Mouse (Mus musculus) right cerebral cortex, postnatal 36 days (tissue): ENCODE data around the gene Pnmt.

Experiments used
- DNase-seq, 2 experiments: peaks; one replicate each; pipeline ENCODE4 v3.0.0; 2022; ENCODE audit warnings: low spot score in 2 of 2, mixed read lengths in 1 of 2

Pnmt gene

GRCm38 (mm10) chr11:98385638-98386585 is at the start of gene Pnmt:
Gene Pnmt (plus strand): TSS chr11:98386450.
- no peak for DNase-seq

- peak; percentile 74 to 77 for DNase-seq
Observed at GRCm38 (mm10) chr11:98338507-98338961, 47.7 kb upstream of the Pnmt start.

GRCm38 (mm10) chr11:98339071-98339501 is 47.2 kb upstream of the Pnmt start:
- no peak for DNase-seq

GRCm38 (mm10) chr11:98339679-98340287 is 46.5 kb upstream of the Pnmt start:
- DNase-seq: no peak

GRCm38 (mm10) chr11:98340597-98340996 is 45.7 kb upstream of the Pnmt start:
- no peak for DNase-seq

GRCm38 (mm10) chr11:98341174-98341573 is 45.1 kb upstream of the Pnmt start:
- DNase-seq: no peak

GRCm38 (mm10) chr11:98342000-98342945 is 44.0 kb upstream of the Pnmt start:
- DNase-seq: peak; percentile 90 to 93

GRCm38 (mm10) chr11:98345253-98345652 is 41.0 kb upstream of the Pnmt start:
- no peak for DNase-seq

- DNase-seq: no peak
Observed at GRCm38 (mm10) chr11:98346168-98346567, 40.1 kb upstream of the Pnmt start.

- no peak for DNase-seq
Observed at GRCm38 (mm10) chr11:98347385-98348082, 38.7 kb upstream of the Pnmt start.

- DNase-seq: peak in 1 of 2 experiments; percentile 71
Observed at GRCm38 (mm10) chr11:98348083-98348961, 37.9 kb upstream of the Pnmt start, which contains the start of gene Ppp1r1b. Gene Ppp1r1b (plus strand): TSS chr11:98348404.

- no peak for DNase-seq
Observed at GRCm38 (mm10) chr11:98349308-98349707, 36.9 kb upstream of the Pnmt start.

GRCm38 (mm10) chr11:98352272-98352990 is 33.8 kb upstream of the Pnmt start:
- no peak for DNase-seq

- peak in 1 of 2 experiments; percentile 47 for DNase-seq
Observed at GRCm38 (mm10) chr11:98353651-98354211, 32.5 kb upstream of the Pnmt start.

GRCm38 (mm10) chr11:98354445-98354844 is 31.8 kb upstream of the Pnmt start:
- peak in 1 of 2 experiments; percentile 75 for DNase-seq

GRCm38 (mm10) chr11:98355732-98356299 is 30.4 kb upstream of the Pnmt start:
- DNase-seq: no peak

- no peak for DNase-seq
Observed at GRCm38 (mm10) chr11:98356625-98357394, 29.4 kb upstream of the Pnmt start.
